Mouse (Mus musculus) neural tube, embryonic 13.5 days (tissue): ENCODE data around the gene Kif1b. TPM values are rescaled to one million over a fixed set of nuclear protein-coding genes. Genes with fewer than 3 reads are reported as not detected.

ENCODE experiments used
- ATAC-seq: fragments of 200-750 bp; cut with Nextera tagmentation; 2 replicates; pipeline ENCODE4 v1.8.0; 2017; ENCODE audit warnings: low read depth, mild to moderate bottlenecking, moderate TSS enrichment, moderate library complexity
- H3K27ac ChIP-seq: fragments of 300-500 bp; sonication (generic); replicated peaks from 2 replicates; pipeline ENCODE4 v1.5.1; 2015; ENCODE audit warnings: moderate library complexity, mild to moderate bottlenecking, inconsistent platforms
- H3K27me3 ChIP-seq: fragments of 300-500 bp; sonication (generic); 2 replicates; pipeline ENCODE4 v1.6.1; 2015; ENCODE audit warnings: mild to moderate bottlenecking, inconsistent platforms
- H3K36me3 ChIP-seq: fragments of 300-500 bp; sonication (generic); 2 replicates; pipeline ENCODE4 v1.6.1; 2015; ENCODE audit warnings: mild to moderate bottlenecking, inconsistent platforms
- H3K4me1 ChIP-seq: fragments of 300-500 bp; sonication (generic); replicated peaks from 2 replicates; pipeline ENCODE4 v1.6.1; 2015; ENCODE audit warnings: inconsistent platforms
- H3K4me2 ChIP-seq: fragments of 300-500 bp; sonication (generic); 2 replicates; pipeline ENCODE4 v1.6.1; 2015; ENCODE audit warnings: inconsistent platforms, mild to moderate bottlenecking, moderate library complexity
- H3K4me3 ChIP-seq: fragments of 300-500 bp; sonication (generic); 2 replicates; pipeline ENCODE4 v1.5.1; 2015; ENCODE audit warnings: mild to moderate bottlenecking, inconsistent platforms
- H3K9ac ChIP-seq: fragments of 300-500 bp; sonication (generic); 2 replicates; pipeline ENCODE4 v1.6.1; 2015; ENCODE audit warnings: moderate library complexity, mild to moderate bottlenecking, inconsistent platforms
- H3K9me3 ChIP-seq: fragments of 300-500 bp; sonication (generic); 2 replicates; pipeline ENCODE4 v1.6.1; 2016; ENCODE audit warnings: inconsistent platforms
- WGBS: fragments of 180-500 bp; shearing (Covaris S2); methylation state at CpG from one replicate; pipeline ENCODE4 v1.1.7; 2015; 5-methylcytosine and 5-hydroxymethylcytosine counted together
- polyA plus RNA-seq: library from polyadenylated mRNA; unstranded; fragments of >200 nt; fragmentation: Nextera tagmentation; extraction: Ambion mirVana; gene quantifications from 2 replicates; pipeline ENCODE4 v1.2.1, GENCODE M21; 2015

Kif1b gene
- polyA plus RNA-seq, 1 experiment from 2014 or later = 123 TPM

DNA sequence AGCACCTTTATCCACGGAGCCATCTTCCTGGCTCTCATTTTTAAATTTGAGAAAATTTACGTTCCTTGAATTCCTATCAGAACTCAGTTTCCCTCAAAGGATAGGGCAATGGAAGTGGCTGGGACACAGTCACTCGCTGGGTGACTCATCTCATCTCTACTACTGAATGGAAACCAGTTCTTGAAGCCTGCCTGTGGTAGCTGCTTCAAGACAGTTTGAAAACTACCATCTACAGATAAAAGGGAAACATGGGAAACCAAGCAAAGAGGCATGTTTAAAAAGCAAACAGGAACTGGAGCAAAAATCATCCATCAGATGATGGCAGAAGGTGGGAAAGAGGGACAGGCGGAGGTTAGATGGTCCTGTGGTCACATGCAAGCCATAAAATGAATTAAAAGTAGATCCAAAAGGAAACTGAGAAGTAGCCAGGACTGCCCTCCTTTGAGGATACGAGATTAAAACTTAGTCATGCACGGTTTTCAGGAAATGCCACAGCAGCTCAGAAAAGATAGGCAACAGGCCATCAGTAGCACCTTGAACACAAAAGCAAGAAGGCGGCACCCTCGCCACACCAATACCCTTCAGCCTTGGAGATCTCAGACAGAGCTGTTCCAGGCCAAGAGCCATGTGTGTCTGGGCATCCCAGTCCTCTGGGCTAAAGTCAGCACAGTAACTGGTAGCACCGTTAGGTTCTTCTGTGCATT, 48.0 kb downstream of the Kif1b start:
- WGBS = 95% methylated on average over 9 of the region's 9 CpGs
- ATAC-seq = no peak
- no peak overlapping the region for H3K9ac ChIP-seq
- H3K9me3 ChIP-seq = no peaks in the 10 kb centered on the region
- H3K36me3 ChIP-seq = peaks cover 62% of the 10 kb centered on the region
- no peak overlapping the region for H3K4me2 ChIP-seq
- no peak overlapping the region for H3K27ac ChIP-seq
- no peak overlapping the region for H3K4me3 ChIP-seq
- H3K27me3 ChIP-seq = no peaks in the 10 kb centered on the region
- peaks cover 26% of the 10 kb centered on the region for H3K4me1 ChIP-seq

DNA sequence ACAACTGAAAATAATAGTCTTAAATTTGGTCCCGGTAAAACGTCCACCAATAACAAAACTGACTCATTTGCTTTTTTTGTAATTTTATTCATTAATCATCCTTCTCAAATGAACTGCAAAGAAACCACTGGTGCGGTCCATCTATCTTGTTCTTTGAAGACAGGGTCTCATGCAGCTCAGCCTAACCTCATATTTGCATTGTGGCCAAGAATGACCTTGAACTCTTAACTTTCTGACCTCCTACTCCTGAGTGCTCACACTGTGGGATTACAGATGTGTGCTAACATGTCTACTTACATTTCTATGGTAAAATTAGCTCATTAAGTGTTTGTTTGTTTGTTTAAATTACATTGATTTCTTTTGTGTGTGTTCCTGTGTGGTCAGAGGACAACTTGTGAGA, 48.6 kb downstream of the Kif1b start:
- Histone ChIP-seq H3K27ac (no peak overlapping the region), H3K4me3 (no peak overlapping the region), H3K9ac (no peak overlapping the region), H3K27me3 (no peaks in the 10 kb centered on the region), H3K9me3 (no peaks in the 10 kb centered on the region), H3K4me2 (no peak overlapping the region), H3K4me1 (peaks cover 29% of the 10 kb centered on the region), H3K36me3 (peaks cover 61% of the 10 kb centered on the region)
- no peak for ATAC-seq
- 83% methylated on average over 3 of the region's 3 CpGs for WGBS

GRCm38 (mm10) chr4:149256511-149257300, 50.8 kb downstream of the Kif1b start:
- Histone ChIP-seq H3K36me3 (peaks cover 59% of the 10 kb centered on the region), H3K4me2 (no peak overlapping the region), H3K27ac (peak overlapping the region; percentile 87), H3K27me3 (no peaks in the 10 kb centered on the region), H3K4me3 (no peak overlapping the region), H3K9me3 (no peaks in the 10 kb centered on the region), H3K9ac (0 out of 2 replicates have a peak overlapping the region, but pooled peaks have one; percentile 38), H3K4me1 (peaks cover 29% of the 10 kb centered on the region)
- ATAC-seq = no peak
- WGBS = 74% methylated on average over 15 of the region's 15 CpGs

GRCm38 (mm10) chr4:149255277-149256270, 51.9 kb downstream of the Kif1b start:
- WGBS = 11% methylated on average over 13 of the region's 13 CpGs
- peaks cover 29% of the 10 kb centered on the region for H3K4me1 ChIP-seq

GRCm38 (mm10) chr4:149254827-149255226, 52.7 kb downstream of the Kif1b start:
- H3K4me1 ChIP-seq = peaks cover 29% of the 10 kb centered on the region
- no peak overlapping the region for H3K9ac ChIP-seq
- H3K27ac ChIP-seq = peak overlapping the region; percentile 87
- H3K4me3 ChIP-seq = no peak overlapping the region
- H3K9me3 ChIP-seq = no peaks in the 10 kb centered on the region
- 27% methylated on average over 4 of the region's 4 CpGs for WGBS
- peaks cover 71% of the 10 kb centered on the region for H3K36me3 ChIP-seq
- H3K27me3 ChIP-seq = no peaks in the 10 kb centered on the region
- no peak overlapping the region for H3K4me2 ChIP-seq
- ATAC-seq = no peak; the same call in 1 of the 2 replicates

More at GRCm38 (mm10) chr4:149255277-149256270, 51.9 kb downstream of the Kif1b start:
- H3K27ac ChIP-seq = peak overlapping the region; percentile 87
- no peak overlapping the region for H3K4me3 ChIP-seq
- peak; percentile 90 for ATAC-seq
- no peak overlapping the region for H3K9ac ChIP-seq
- H3K4me2 ChIP-seq = peak overlapping the region; percentile 9; the same call in 1 of the 2 replicates
- no peaks in the 10 kb centered on the region for H3K9me3 ChIP-seq
- H3K36me3 ChIP-seq = peaks cover 64% of the 10 kb centered on the region
- no peaks in the 10 kb centered on the region for H3K27me3 ChIP-seq

DNA sequence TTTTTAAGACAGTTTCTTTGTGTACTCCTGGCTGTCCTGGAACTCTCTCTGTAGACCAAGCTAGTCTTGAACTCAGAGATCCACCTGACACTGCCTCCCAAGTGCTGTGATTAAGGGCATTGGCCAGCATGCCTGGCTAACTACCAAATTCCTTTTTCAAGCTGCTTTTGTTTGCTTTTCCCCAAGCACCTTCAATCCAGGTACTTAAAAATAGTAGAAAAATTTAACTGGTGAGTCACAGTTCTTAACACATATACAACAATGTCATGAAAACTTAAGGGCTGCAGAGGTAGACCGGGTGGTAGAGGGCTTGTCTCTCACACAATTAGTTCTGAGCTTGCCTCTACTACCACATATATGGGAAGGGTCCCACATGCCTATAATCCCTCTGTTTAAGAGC, 58.2 kb downstream of the Kif1b start:
- no peak overlapping the region for H3K4me2 ChIP-seq
- peaks cover 18% of the 10 kb centered on the region for H3K4me1 ChIP-seq
- no peaks in the 10 kb centered on the region for H3K27me3 ChIP-seq
- no peak for ATAC-seq
- 95% methylated on average over 1 of the region's 1 CpGs for WGBS
- H3K27ac ChIP-seq = 0 out of 2 replicates have a peak overlapping the region, but pooled peaks have one; percentile 28
- H3K4me3 ChIP-seq = no peak overlapping the region
- peaks cover 90% of the 10 kb centered on the region for H3K36me3 ChIP-seq
- H3K9ac ChIP-seq = no peak overlapping the region
- H3K9me3 ChIP-seq = no peaks in the 10 kb centered on the region

DNA sequence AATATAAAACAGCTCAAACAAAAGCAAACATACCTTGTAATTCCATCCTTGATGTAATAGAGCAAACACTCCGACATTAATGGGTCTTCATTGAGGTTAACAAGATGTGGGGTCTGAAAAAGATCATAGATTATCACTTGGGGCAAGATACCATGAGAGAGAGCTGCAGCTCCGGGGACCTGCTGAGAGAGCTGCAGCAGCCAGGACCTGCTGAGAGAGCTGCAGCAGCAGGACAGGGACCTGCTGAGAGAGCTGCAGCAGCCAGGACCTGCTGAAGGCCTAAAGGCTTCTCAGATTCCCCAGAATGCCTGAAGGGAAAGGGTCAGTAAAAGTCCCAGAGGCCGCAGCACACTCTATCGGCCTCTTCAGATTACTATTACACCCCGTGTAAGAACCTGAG, 59.7 kb downstream of the Kif1b start:
- Histone ChIP-seq H3K36me3 (peaks cover 88% of the 10 kb centered on the region), H3K4me3 (no peak overlapping the region), H3K27me3 (no peaks in the 10 kb centered on the region), H3K9ac (0 out of 2 replicates have a peak overlapping the region, but pooled peaks have one; percentile 49), H3K27ac (peak overlapping the region; percentile 88), H3K4me2 (no peak overlapping the region), H3K4me1 (peaks cover 18% of the 10 kb centered on the region), H3K9me3 (no peaks in the 10 kb centered on the region)
- WGBS = 39% methylated on average over 5 of the region's 5 CpGs
- 0 out of 2 replicates have a peak, but pooled peaks have one; percentile 53 for ATAC-seq

GRCm38 (mm10) chr4:149247156-149247633, 60.3 kb downstream of the Kif1b start:
- peaks cover 18% of the 10 kb centered on the region for H3K4me1 ChIP-seq
- peak overlapping the region; percentile 88 for H3K27ac ChIP-seq
- ATAC-seq = peak; percentile 77; the same call in 1 of the 2 replicates
- H3K9ac ChIP-seq = no peak overlapping the region
- WGBS = 18% methylated on average over 8 of the region's 8 CpGs
- H3K4me2 ChIP-seq = no peak overlapping the region
- no peaks in the 10 kb centered on the region for H3K9me3 ChIP-seq
- H3K4me3 ChIP-seq = no peak overlapping the region
- H3K27me3 ChIP-seq = no peaks in the 10 kb centered on the region
- H3K36me3 ChIP-seq = peaks cover 87% of the 10 kb centered on the region

DNA sequence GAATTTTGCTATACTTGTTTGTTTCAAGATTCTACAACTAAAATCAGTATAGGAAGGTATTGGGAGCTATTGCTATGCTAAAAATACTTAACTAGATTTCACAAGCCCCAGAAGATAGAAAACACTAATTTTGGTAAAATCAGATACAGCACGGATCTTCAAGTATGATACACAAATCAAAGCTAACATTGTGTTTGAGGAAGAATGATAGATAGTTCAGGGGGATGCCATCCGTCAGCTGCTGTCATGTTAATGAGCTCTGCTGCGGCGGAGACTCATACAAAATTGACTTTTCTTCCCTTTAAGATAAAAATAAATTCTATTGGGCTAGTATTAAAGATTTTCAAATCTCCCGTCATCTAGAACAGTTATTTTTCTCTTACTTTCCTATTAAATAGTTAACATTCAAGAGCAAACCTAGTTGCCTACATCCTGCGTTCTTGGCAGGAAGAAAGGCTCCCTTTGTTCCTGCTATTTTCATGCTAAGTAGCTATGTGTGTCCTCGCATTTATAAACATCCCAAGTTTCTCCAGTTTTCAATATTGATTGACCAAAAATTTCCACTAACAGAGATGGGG, 60.8 kb downstream of the Kif1b start:
- Histone ChIP-seq H3K9ac (no peak overlapping the region), H3K36me3 (peaks cover 84% of the 10 kb centered on the region), H3K27ac (peak overlapping the region; percentile 88), H3K4me3 (no peak overlapping the region), H3K4me2 (no peak overlapping the region), H3K4me1 (peaks cover 18% of the 10 kb centered on the region), H3K9me3 (no peaks in the 10 kb centered on the region), H3K27me3 (no peaks in the 10 kb centered on the region)
- ATAC-seq = no peak
- WGBS = 20% methylated on average over 7 of the region's 7 CpGs

DNA sequence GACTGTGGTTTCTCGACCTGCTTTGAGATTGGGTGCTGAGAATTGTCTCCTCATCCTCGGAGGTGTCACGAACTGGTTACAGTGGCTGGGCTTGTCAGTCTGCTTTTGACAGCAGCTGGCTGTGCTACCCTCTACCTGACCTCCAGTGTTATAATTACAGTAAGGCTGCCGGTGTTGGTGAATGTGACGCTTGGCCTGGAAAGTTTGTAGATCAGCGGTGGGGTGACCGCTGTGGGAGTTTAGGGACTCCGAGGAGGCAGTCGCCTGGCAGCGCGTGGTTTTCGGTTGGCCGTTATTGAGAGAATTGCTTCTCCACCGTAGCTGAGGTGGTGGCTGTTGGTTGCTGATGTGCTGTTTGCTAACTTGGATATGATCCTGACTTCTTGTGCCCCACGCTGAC, 70.5 kb downstream of the Kif1b start:
- 95% methylated on average over 15 of the region's 15 CpGs for WGBS
- H3K4me3 ChIP-seq = no peak overlapping the region
- ATAC-seq = no peak
- H3K4me1 ChIP-seq = peaks cover 11% of the 10 kb centered on the region
- H3K9me3 ChIP-seq = no peaks in the 10 kb centered on the region
- no peak overlapping the region for H3K4me2 ChIP-seq
- H3K9ac ChIP-seq = no peak overlapping the region
- H3K36me3 ChIP-seq = peaks cover 55% of the 10 kb centered on the region
- no peak overlapping the region for H3K27ac ChIP-seq
- no peaks in the 10 kb centered on the region for H3K27me3 ChIP-seq

- no peak overlapping the region for H3K27ac ChIP-seq
- no peak for ATAC-seq
- no peak overlapping the region for H3K4me2 ChIP-seq
- H3K4me3 ChIP-seq = no peak overlapping the region
- H3K36me3 ChIP-seq = peaks cover 71% of the 10 kb centered on the region
- peaks cover 15% of the 10 kb centered on the region for H3K4me1 ChIP-seq
- H3K27me3 ChIP-seq = no peaks in the 10 kb centered on the region
- no peaks in the 10 kb centered on the region for H3K9me3 ChIP-seq
- H3K9ac ChIP-seq = peak overlapping the region; percentile 26; the same call in 1 of the 2 replicates
- WGBS = 18% methylated on average over 9 of the region's 9 CpGs
Observed at GRCm38 (mm10) chr4:149233938-149234337, 73.6 kb downstream of the Kif1b start.
